Mouse (Mus musculus) hindbrain, embryonic 14.5 days (tissue): ENCODE measurements around the gene Ahsa2. TPM values are rescaled to one million over a fixed set of nuclear protein-coding genes. Genes with fewer than 3 reads are reported as not detected.
"Not testable (repeated sequence)": the region's sequence is repeated elsewhere in the genome, so short reads cannot be mapped to it uniquely, and the experiment has no call there.

Experiments used
- ATAC-seq: fragments of 200-750 bp; cut with Nextera tagmentation; 2 replicates; pipeline ENCODE4 v1.8.0; 2017; ENCODE audit warnings: moderate number of reproducible peaks, mild to moderate bottlenecking, moderate TSS enrichment, moderate library complexity; ENCODE audit not compliant: low FRiP score
- DNase-seq: peaks from one replicate; pipeline ENCODE4 v3.0.0-alpha.2; 2015; ENCODE audit warnings: low spot score
- H3K27ac ChIP-seq: fragments of 300-500 bp; sonication (generic); 2 replicates; pipeline ENCODE4 v1.5.1; 2014; ENCODE audit warnings: mild to moderate bottlenecking, moderate library complexity
- H3K27me3 ChIP-seq: fragments of 300-500 bp; sonication (generic); 2 replicates; pipeline ENCODE4 v1.6.1; 2014; ENCODE audit warnings: mild to moderate bottlenecking, low read length, mixed read lengths; ENCODE audit not compliant: control insufficient read depth, insufficient read depth
- H3K36me3 ChIP-seq: fragments of 300-500 bp; sonication (generic); replicated peaks from 2 replicates; pipeline ENCODE4 v1.6.1; 2014; ENCODE audit not compliant: control insufficient read depth, insufficient read depth
- H3K4me1 ChIP-seq: fragments of 300-500 bp; sonication (generic); replicated peaks from 2 replicates; pipeline ENCODE4 v1.6.1; 2014; ENCODE audit warnings: antibody characterized with exemption, low read length, mixed read lengths; ENCODE audit not compliant: control insufficient read depth, insufficient read depth
- H3K4me2 ChIP-seq: fragments of 300-500 bp; sonication (generic); replicated peaks from 2 replicates; pipeline ENCODE4 v1.6.1; 2014; ENCODE audit warnings: mild to moderate bottlenecking, moderate library complexity
- H3K4me3 ChIP-seq: fragments of 300-500 bp; sonication (generic); replicated peaks from 2 replicates; pipeline ENCODE4 v1.5.1; 2014; ENCODE audit warnings: mild to moderate bottlenecking, low read length
- H3K9ac ChIP-seq: fragments of 300-500 bp; sonication (generic); 2 replicates; pipeline ENCODE4 v1.6.1; 2014
- H3K9me3 ChIP-seq: fragments of 300-500 bp; sonication (generic); 2 replicates; pipeline ENCODE4 v1.6.1; 2016; ENCODE audit warnings: low read length; ENCODE audit not compliant: control insufficient read depth
- WGBS: fragments of 180-500 bp; shearing (Covaris S2); extraction: QIAGEN DNeasy Blood & Tissue Kit; methylation state at CpG from one replicate; pipeline ENCODE4 v1.1.7; 2014; 5-methylcytosine and 5-hydroxymethylcytosine counted together
- polyA plus RNA-seq: library from polyadenylated mRNA; unstranded; fragments of >200 nt; fragmentation: Nextera tagmentation; extraction: Ambion mirVana; gene quantifications from 2 replicates; pipeline ENCODE4 v1.2.1, GENCODE M21; 2014

Ahsa2 gene
- 96.4 and 106 TPM in 2 replicates for polyA plus RNA-seq

- Histone ChIP-seq H3K9me3 (no peaks in the 10 kb centered on the region), H3K36me3 (peaks cover 27% of the 10 kb centered on the region), H3K27me3 (no peaks in the 10 kb centered on the region), H3K9ac (peak within 1 kb of the TSS; percentile 78), H3K27ac (peak within 1 kb of the TSS; percentile 93), H3K4me2 (peak within 1 kb of the TSS; percentile 95), H3K4me3 (peak within 1 kb of the TSS; percentile 64), H3K4me1 (peaks cover 24% of the 10 kb centered on the region)
- peak; percentile 91 for DNase-seq
- under 1% methylated on average over 61 of the region's 66 CpGs for WGBS
- ATAC-seq: peak; percentile 95
Observed at GRCm38 (mm10) chr11:23497718-23498509, at the start of gene Ahsa2. Gene Ahsa2 (minus strand): TSS chr11:23498030.

- Histone ChIP-seq H3K4me3 (no peak overlapping the region), H3K9me3 (no peaks in the 10 kb centered on the region), H3K27ac (no peak overlapping the region), H3K9ac (no peak overlapping the region), H3K36me3 (no peaks in the 10 kb centered on the region), H3K4me1 (no peaks in the 10 kb centered on the region), H3K27me3 (no peaks in the 10 kb centered on the region), H3K4me2 (no peak overlapping the region)
- ATAC-seq: no peak
- WGBS: 87% methylated on average over 2 of the region's 2 CpGs
- no peak for DNase-seq
Observed at GRCm38 (mm10) chr11:23537446-23537845, 39.6 kb upstream of the Ahsa2 start.

GRCm38 (mm10) chr11:23520473-23521205 is 22.8 kb upstream of the Ahsa2 start, which contains the start of gene 1700093K21Rik:
Gene 1700093K21Rik (minus strand): TSS chr11:23521155.
- 33% methylated on average over 5 of the region's 5 CpGs for WGBS
- no peak within 1 kb of the TSS for H3K27ac ChIP-seq
- no peaks in the 10 kb centered on the region for H3K4me1 ChIP-seq
- no peak for ATAC-seq
- H3K9me3 ChIP-seq: no peaks in the 10 kb centered on the region
- H3K9ac ChIP-seq: no peak within 1 kb of the TSS
- DNase-seq: no peak
- no peak within 1 kb of the TSS for H3K4me3 ChIP-seq
- H3K4me2 ChIP-seq: no peak within 1 kb of the TSS
- no peaks in the 10 kb centered on the region for H3K36me3 ChIP-seq
- no peaks in the 10 kb centered on the region for H3K27me3 ChIP-seq

- ATAC-seq: no peak
- Histone ChIP-seq H3K4me2 (no peak overlapping the region), H3K27me3 (no peaks in the 10 kb centered on the region), H3K4me3 (no peak overlapping the region), H3K27ac (no peak overlapping the region), H3K36me3 (no peaks in the 10 kb centered on the region), H3K9ac (no peak overlapping the region), H3K9me3 (no peaks in the 10 kb centered on the region), H3K4me1 (no peaks in the 10 kb centered on the region)
- WGBS: 78% methylated on average over 3 of the region's 3 CpGs
- DNase-seq: no peak
Observed at GRCm38 (mm10) chr11:23518981-23519380, 21.2 kb upstream of the Ahsa2 start.

- Histone ChIP-seq H3K4me2 (no peak overlapping the region), H3K27ac (no peak overlapping the region), H3K9ac (no peak overlapping the region), H3K4me1 (no peaks in the 10 kb centered on the region), H3K27me3 (no peaks in the 10 kb centered on the region), H3K4me3 (no peak overlapping the region), H3K9me3 (no peaks in the 10 kb centered on the region), H3K36me3 (no peaks in the 10 kb centered on the region)
- no peak for DNase-seq
- no peak for ATAC-seq
- WGBS: 74% methylated on average over 2 of the region's 2 CpGs
Observed at GRCm38 (mm10) chr11:23515315-23515714, 17.5 kb upstream of the Ahsa2 start.

GRCm38 (mm10) chr11:23514785-23515184 is 17.0 kb upstream of the Ahsa2 start:
- WGBS: 72% methylated on average over 4 of the region's 4 CpGs
- not testable (repeated sequence) for H3K4me3 ChIP-seq, ATAC-seq

GRCm38 (mm10) chr11:23504801-23505200 is 7.0 kb upstream of the Ahsa2 start:
- DNase-seq, ATAC-seq, H3K9me3 ChIP-seq, H3K4me2 ChIP-seq, H3K4me3 ChIP-seq, H3K36me3 ChIP-seq, H3K9ac ChIP-seq, H3K4me1 ChIP-seq, H3K27ac ChIP-seq, H3K27me3 ChIP-seq: not testable (repeated sequence)
- 86% methylated on average over 5 of the region's 5 CpGs for WGBS

More at GRCm38 (mm10) chr11:23514785-23515184, 17.0 kb upstream of the Ahsa2 start:
- H3K9ac ChIP-seq, H3K9me3 ChIP-seq, H3K27ac ChIP-seq, H3K27me3 ChIP-seq, H3K4me1 ChIP-seq, H3K4me2 ChIP-seq, H3K36me3 ChIP-seq, DNase-seq: not testable (repeated sequence)

GRCm38 (mm10) chr11:23498609-23499008 is 779 bp upstream of the Ahsa2 start:
- peaks cover 24% of the 10 kb centered on the region for H3K4me1 ChIP-seq
- peak overlapping the region; percentile 95 for H3K4me2 ChIP-seq
- H3K4me3 ChIP-seq: peak overlapping the region; percentile 64
- H3K27ac ChIP-seq: peak overlapping the region; percentile 93
- DNase-seq (no peak), ATAC-seq (no peak)
- peak overlapping the region; percentile 54 for H3K9ac ChIP-seq
- H3K27me3 ChIP-seq: no peaks in the 10 kb centered on the region
- whole genome bisulfite sequencing: 49% methylated on average over 5 of the region's 5 CpGs
- H3K9me3 ChIP-seq: no peaks in the 10 kb centered on the region
- H3K36me3 ChIP-seq: peaks cover 20% of the 10 kb centered on the region

GRCm38 (mm10) chr11:23497335-23497717 is 504 bp downstream of the Ahsa2 start:
- WGBS: under 1% methylated on average over 22 of the region's 22 CpGs

More at GRCm38 (mm10) chr11:23497335-23497717, 504 bp downstream of the Ahsa2 start:
- H3K36me3 ChIP-seq: peaks cover 33% of the 10 kb centered on the region
- H3K27ac ChIP-seq: peak overlapping the region; percentile 93
- peaks cover 24% of the 10 kb centered on the region for H3K4me1 ChIP-seq
- H3K9me3 ChIP-seq: no peaks in the 10 kb centered on the region
- peak overlapping the region; percentile 95 for H3K4me2 ChIP-seq
- H3K27me3 ChIP-seq: no peaks in the 10 kb centered on the region
- ATAC-seq: peak; percentile 86
- peak; percentile 81 for DNase-seq
- peak overlapping the region; percentile 64 for H3K4me3 ChIP-seq
- peak overlapping the region; percentile 78 for H3K9ac ChIP-seq
